Mouse (Mus musculus): ENCODE data around the gene Fam69b.

GRCm38 (mm10) chr2:26600664-26601063, 27.6 kb upstream of the Fam69b start:
- no peak for TF ChIP-seq POLR2A (IDR thresholded peaks at IDR 0.05; ENCODE audit: extremely low read depth, insufficient read depth, low read length)
- TF ChIP-seq CTCF (IDR thresholded peaks at IDR 0.05; ENCODE audit: low read depth, low read length): no peak

Measured in liver, adult 2 months (tissue).